Mouse (Mus musculus) lung, postnatal 25 days (tissue): Measurements from ENCODE around the gene Ifrd2.

Source experiments
- DNase-seq: peaks from one replicate; pipeline ENCODE4 v3.0.0; 2022; ENCODE audit warnings: low spot score

Gene Ifrd2

GRCm38 (mm10) chr9:107599433-107599832 lies 12.0 kb downstream of the Ifrd2 start:
- DNase-seq: no peak

DNA sequence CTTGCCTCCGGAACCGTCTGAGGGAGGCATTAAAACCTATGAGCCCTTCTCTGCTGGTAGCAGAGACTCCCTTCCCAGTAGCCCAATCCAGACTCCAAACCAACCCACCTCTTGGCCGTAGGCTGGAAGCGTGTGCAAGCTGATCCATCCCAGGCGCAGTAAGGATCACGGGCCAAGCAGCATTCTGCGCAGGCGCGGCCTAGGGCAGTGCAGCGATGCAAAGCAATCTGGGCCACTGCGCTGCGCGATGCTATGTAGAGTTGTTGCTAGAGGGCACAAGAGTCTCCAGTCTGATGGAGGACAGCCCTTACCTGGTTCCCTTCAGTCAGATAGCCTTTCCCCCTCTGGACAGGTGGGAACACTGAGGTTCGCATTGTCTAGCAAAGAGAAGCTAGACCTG lies 12.4 kb downstream of the Ifrd2 start:
- no peak for DNase-seq

DNA sequence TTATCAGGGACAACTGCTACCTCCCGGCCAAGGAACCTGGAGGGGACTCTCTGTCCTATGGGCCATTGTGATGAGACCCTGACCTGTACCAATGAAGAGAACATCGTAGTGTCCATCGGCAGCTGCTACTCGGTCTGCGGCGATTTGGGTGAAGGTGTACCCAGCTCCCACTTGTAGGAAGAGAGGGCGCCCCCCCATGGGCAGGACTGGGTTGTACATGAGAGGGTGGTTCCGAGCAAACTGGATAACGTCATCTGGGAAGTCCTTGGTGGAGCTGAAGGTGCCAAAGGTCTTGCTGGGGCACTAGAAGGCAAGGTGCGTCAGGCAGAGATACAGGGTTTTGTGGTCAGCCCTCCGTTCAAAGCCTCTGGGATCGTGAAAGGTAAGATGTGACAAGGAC lies 13.3 kb downstream of the Ifrd2 start:
- DNase-seq: no peak

DNA sequence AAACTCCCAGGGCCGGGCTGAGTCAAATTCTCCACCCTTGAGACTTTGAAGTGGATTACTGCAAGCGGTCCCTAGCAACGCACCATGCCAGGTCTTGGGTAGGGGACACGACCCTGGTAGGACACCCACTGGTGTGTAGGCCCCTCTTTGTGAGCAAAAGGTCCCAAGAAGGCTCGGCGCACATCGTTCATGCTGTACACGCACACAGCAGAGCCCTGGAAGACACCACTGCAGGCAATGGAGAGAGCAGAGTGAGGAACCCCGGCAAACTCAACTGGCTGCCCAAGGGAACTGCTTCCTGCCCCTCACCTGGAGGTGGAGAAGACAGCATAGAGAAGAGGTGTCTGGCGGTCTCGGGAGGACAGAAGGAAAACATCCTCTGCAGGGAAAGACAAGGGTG lies 13.8 kb downstream of the Ifrd2 start:
- no peak for DNase-seq

DNA sequence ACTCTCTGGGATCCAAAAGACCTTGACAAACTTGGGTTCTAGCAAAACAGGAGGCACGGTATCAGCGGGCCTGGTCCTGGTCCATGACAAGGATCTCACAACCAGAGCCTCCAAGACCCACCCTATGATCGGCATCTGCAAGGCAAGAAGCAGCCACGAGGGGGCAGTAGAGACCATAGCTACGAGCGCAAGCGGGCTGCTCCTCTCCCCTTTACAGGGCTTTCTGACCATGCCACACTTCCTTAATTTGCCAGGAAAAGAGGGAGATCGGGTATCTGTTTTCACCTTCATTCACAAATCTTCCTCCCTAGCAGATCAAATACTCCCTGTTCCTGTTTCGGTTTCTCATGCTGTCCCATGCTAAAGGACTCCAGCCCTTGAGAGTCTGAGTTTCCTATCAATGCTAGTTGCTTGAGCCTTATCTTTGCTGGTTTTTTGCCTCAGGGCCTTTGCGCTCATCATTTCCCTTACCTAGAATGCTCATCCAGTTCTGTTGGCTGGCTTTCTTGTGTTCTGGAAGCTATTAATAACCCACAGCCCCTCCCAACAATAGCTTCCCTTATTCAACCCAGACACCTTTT lies 14.7 kb downstream of the Ifrd2 start:
- DNase-seq: peak; percentile 93

- no peak for DNase-seq
These were observed 15.8 kb downstream of the Ifrd2 start for GRCm38 (mm10) chr9:107603251-107603650.

DNA sequence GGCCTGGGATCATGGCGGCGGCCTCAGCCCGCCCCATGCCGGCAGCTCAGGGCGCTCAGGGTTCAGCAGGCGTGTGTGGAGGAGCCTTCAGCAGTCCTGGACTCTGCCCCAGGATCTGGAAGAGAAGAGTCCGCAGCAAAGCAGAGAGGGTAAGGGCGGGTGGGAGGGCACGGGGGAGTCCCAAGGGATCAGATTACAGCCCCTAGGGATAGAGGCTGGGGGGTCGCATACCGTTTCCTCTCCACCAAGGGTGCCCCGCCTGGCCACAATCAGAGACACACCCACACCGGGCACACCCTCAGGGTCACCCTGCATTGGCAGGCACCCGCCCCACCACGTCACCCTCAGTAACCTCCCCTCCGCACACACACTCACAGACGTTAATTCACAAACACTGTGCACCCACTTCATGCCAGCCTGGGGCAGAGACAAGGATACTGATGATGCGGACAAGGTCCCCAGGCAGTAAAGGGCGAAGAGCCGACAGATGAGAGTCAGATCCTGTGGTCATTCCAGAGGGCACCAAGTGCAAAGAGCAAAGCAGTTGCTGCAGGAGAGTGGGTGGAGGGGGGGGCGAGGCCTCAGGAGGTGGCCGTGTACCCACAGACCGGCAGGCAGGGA lies 17.7 kb downstream of the Ifrd2 start:
- DNase-seq: no peak

DNA sequence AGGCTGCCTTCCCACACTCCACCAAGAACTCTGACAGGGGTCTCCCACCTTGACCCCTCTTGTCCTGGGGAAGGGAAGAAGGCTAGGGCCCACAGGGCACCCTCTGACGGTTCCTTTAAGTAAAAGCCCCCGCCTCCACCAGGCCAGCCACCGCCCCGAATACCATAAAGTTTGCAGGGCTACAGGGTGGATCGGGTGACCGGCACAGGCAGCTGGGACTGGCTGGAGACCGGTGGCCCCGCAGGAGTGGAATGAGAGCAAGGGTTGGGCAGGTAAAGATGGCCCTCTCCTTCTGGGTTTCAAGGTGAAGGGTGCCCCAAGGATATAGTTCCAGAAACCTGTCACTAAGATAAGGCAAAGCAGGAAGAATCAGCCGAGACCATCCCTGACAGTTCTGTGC lies 19.1 kb downstream of the Ifrd2 start:
- no peak for DNase-seq

- DNase-seq: no peak
These were observed 19.6 kb downstream of the Ifrd2 start for GRCm38 (mm10) chr9:107607036-107607435.

DNA sequence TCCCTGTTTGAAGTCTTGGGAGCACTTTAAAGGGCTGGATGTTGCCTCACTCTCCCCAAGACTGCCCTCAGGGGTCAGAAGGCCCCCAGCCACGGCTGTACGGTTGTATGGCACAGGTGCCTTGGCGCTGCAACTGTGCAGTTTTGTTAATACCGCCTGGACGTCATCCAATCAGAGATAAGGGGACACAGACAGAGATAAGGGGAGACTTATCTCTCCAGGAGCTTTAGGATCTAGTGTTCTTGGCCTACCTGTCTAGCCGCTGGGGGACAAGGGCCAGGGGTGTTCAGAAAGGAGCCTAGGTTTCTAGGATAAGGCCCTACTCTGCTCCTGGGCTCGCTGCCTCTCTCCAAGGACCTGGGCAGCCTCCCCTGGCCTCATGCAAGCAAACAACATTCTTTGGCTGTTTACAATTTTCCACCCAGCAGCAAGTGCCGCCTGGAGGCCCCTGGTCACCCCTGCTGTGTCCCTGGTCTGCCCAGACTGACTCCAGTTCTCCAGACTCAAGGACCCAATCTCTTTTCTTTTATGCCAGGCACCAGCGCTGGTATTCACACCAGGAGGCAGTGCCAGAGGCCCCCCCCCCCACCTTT lies 20.3 kb downstream of the Ifrd2 start:
- no peak for DNase-seq

- DNase-seq: no peak
These were observed 21.4 kb downstream of the Ifrd2 start, which contains the start of gene Sema3b for GRCm38 (mm10) chr9:107608741-107609432. Gene Sema3b, minus strand, starts transcription at chr9:107609229.

GRCm38 (mm10) chr9:107609433-107609830 lies 22.0 kb downstream of the Ifrd2 start:
- no peak for DNase-seq

DNA sequence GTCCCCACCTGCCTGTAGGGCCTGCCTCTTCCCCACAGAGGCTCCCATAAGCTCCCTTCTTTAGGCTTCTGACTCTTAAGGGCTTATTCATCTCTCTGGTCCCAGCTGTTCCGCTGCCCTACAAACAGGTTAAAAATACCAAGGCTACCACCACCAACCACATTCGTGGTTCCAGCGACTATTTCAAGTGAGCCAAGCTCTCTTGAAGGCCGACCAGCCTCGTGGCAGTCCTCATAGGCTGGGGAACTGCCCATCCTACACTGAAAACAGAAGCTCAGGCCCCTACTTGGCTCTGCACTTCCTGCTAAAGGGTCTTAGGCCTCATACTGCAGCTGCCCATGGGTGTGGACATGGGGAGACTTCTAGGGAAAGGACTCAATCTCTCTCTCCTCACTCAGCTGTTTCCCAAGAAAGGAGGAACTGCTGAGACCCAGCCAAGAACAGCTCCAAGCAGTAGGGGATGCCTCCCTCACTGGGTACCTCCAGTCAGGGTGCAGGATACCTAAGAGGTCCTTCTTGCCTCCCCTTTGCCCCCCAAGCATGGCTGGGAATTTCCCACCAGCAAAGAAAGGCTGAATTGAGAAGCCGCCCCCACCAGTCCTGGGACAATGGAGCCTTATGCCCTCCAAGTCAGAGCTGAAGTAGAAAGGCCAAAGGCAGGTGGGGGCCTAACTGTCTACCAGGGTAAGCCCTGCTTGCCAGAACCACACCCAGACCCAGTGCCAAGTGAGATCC lies 24.2 kb downstream of the Ifrd2 start:
- DNase-seq: no peak

GRCm38 (mm10) chr9:107612191-107612944 lies 24.9 kb downstream of the Ifrd2 start:
- DNase-seq: peak; percentile 99

DNA sequence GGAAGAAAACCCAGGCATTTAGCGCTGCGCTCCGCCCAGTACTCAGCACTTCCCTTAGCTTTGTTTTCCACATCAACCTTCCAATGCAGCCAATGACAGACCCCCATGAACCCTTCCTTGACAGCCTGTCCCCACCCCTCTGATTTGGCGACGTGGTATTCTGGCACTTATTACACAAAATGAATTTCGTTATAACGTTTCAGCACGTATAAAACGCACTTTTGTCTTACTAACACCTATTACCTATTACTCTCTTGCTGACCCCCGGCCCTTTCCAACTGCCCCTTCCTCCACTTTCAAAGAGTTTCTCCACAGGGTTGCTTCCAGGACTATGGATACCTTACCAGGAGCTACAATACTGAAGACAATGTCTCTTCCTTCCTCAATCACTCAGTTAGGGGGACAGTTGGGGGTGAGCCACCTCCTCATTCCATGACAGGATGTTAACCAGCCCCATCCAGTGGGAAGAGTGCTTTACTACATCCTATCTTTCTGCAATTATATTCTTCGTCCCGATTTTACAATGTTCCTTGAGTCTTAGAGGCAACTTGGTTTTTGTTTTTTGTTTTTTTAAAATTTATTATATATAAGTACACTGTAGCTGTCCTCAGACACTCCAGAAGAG lies 25.6 kb downstream of the Ifrd2 start:
- no peak for DNase-seq

DNA sequence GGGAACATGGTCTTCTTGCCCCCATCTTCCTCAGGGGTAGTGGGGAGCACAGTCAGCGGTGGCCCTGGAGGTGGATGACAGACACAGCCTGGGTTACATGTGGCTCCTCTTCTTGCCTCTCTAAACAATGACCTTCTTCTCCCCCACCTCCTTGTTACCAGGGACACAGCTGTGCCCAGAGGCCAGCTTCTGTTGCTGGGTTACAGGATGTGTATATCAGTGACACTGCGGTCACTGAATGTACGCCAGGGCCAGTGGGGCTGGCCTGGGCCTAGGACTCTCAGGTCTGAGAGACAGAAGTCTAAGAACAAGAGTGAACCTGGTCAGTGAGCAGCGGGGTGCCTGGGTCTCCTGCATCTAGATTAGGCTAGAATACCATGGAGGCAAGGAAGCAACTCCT lies 27.6 kb downstream of the Ifrd2 start:
- no peak for DNase-seq

DNA sequence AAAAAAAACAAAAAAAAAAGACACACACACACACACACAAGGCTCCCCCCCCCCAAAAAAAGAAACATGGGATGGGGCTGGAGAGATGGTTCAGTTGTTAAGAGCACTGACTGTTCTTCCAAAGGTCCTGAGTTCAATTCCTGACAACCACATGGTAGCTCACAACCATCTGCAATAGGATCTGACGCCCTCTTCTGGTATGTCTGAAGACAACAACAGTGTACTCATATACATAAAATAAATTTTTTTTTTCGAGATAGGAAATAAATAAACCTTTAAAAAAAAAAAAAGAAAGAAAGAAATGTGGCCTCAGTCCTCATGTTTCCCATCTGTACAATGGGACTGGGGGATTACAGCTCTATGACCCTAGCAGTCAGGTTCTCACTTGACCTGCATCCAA lies 30.0 kb downstream of the Ifrd2 start:
- DNase-seq: no peak

- DNase-seq: no peak
These were observed 30.7 kb downstream of the Ifrd2 start for GRCm38 (mm10) chr9:107618098-107618497.

GRCm38 (mm10) chr9:107618778-107619545 lies 31.5 kb downstream of the Ifrd2 start:
- peak; percentile 68 for DNase-seq

GRCm38 (mm10) chr9:107619546-107619879 lies 32.1 kb downstream of the Ifrd2 start:
- DNase-seq: no peak

DNA sequence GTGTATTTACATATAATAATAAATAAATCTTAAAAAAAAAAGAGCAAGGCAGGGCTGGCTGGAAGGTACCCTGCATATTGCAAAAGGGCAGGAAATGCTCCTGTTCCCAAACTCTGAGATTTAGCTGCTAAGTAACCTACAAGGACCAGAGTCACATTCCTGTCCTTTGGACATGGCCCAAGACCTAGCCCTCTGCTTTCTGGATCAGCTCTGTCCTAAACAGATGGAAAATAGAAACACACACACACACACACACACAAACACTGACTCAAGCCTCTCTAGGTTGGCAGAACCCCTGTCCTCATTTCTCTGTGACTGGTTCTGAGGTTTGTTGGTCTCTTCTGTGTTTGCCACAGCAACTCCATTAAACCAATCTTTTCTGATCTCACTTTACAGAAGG lies 33.5 kb downstream of the Ifrd2 start:
- DNase-seq: no peak
